Mouse (Mus musculus) cerebellum, postnatal 10 days (tissue): ENCODE data around the gene Henmt1.

Experiments used
- DNase-seq, 2 experiments: peaks; one replicate each; pipeline ENCODE4 v3.0.0; 2021; ENCODE audit warnings: mixed read lengths in 2 of 2

The Henmt1 gene

GRCm38 (mm10) chr3:108999173-108999572 lies 59.5 kb downstream of the Henmt1 start:
- no peak for DNase-seq

- no peak for DNase-seq
Measured at GRCm38 (mm10) chr3:109005777-109006176, 66.1 kb downstream of the Henmt1 start.

- no peak for DNase-seq
Measured at GRCm38 (mm10) chr3:109008180-109008579, 68.5 kb downstream of the Henmt1 start.
